Mouse (Mus musculus) liver, embryonic 11.5 days (tissue): ENCODE results near the gene Cct4. TPM values are rescaled to one million over a fixed set of nuclear protein-coding genes. Genes with fewer than 3 reads are reported as not detected.

ENCODE experiments used
- ATAC-seq: fragments of 200-750 bp; cut with Nextera tagmentation; replicated peaks from 2 replicates; pipeline ENCODE4 v1.8.0; 2017; ENCODE audit warnings: moderate number of reproducible peaks, mild to moderate bottlenecking, moderate TSS enrichment, moderate library complexity; ENCODE audit not compliant: low FRiP score
- DNase-seq: peaks from one replicate; pipeline ENCODE4 v3.0.0-alpha.2; 2017; ENCODE audit warnings: low spot score
- H3K27ac ChIP-seq: fragments of 300-500 bp; sonication (generic); 2 replicates; pipeline ENCODE4 v1.5.1; 2014; ENCODE audit warnings: mild to moderate bottlenecking, low read depth, low read length, control low read depth
- H3K27me3 ChIP-seq: fragments of 300-500 bp; sonication (generic); replicated peaks from 2 replicates; pipeline ENCODE4 v1.6.1; 2014; ENCODE audit warnings: low read length, mixed read lengths; ENCODE audit not compliant: control insufficient read depth, insufficient read depth
- H3K36me3 ChIP-seq: fragments of 300-500 bp; sonication (generic); 2 replicates; pipeline ENCODE4 v1.6.1; 2014; ENCODE audit warnings: mild to moderate bottlenecking, low read length, moderate library complexity, mixed read lengths; ENCODE audit not compliant: control insufficient read depth, insufficient read depth
- H3K4me1 ChIP-seq: fragments of 300-500 bp; sonication (generic); replicated peaks from 2 replicates; pipeline ENCODE4 v1.6.1; 2014; ENCODE audit warnings: low read length, mixed read lengths; ENCODE audit not compliant: control insufficient read depth, insufficient read depth
- H3K4me2 ChIP-seq: fragments of 300-500 bp; sonication (generic); 2 replicates; pipeline ENCODE4 v1.6.1; 2014; ENCODE audit warnings: mild to moderate bottlenecking, control low read depth, moderate library complexity
- H3K4me3 ChIP-seq: fragments of 300-500 bp; sonication (generic); 2 replicates; pipeline ENCODE4 v1.5.1; 2014; ENCODE audit warnings: low read depth, low read length, control low read depth
- H3K9ac ChIP-seq: fragments of 300-500 bp; sonication (generic); 2 replicates; pipeline ENCODE4 v1.6.1; 2014; ENCODE audit warnings: low read depth, low read length, control low read depth
- H3K9me3 ChIP-seq: fragments of 300-500 bp; sonication (generic); 2 replicates; pipeline ENCODE4 v1.6.1; 2016; ENCODE audit warnings: low read length, inconsistent platforms, mixed read lengths; ENCODE audit not compliant: control insufficient read depth
- WGBS: fragments of 180-500 bp; shearing (Covaris S2); extraction: QIAGEN DNeasy Blood & Tissue Kit; methylation state at CpG from one replicate; pipeline ENCODE4 v1.1.7; 2014; 5-methylcytosine and 5-hydroxymethylcytosine counted together
- polyA plus RNA-seq: library from polyadenylated mRNA; unstranded; fragments of >200 nt; fragmentation: Nextera tagmentation; extraction: Ambion mirVana; gene quantifications from 2 replicates; pipeline ENCODE4 v1.2.1, GENCODE M21; 2014

Gene Cct4
- polyA plus RNA-seq, 1 experiment from 2014 or later = 399 TPM

GRCm38 (mm10) chr11:23008824-23009200 lies 18.5 kb downstream of the Cct4 start:
- peak overlapping the region; percentile 78 for H3K9ac ChIP-seq
- peaks cover 6% of the 10 kb centered on the region for H3K36me3 ChIP-seq
- peak overlapping the region; percentile 86 for H3K4me2 ChIP-seq
- no peaks in the 10 kb centered on the region for H3K27me3 ChIP-seq
- H3K4me1 ChIP-seq = peaks cover 4% of the 10 kb centered on the region
- WGBS = 37% methylated on average over 4 of the region's 4 CpGs
- H3K4me3 ChIP-seq = peak overlapping the region; percentile 60
- H3K9me3 ChIP-seq = no peaks in the 10 kb centered on the region
- no peak for DNase-seq
- ATAC-seq = no peak
- H3K27ac ChIP-seq = no peak overlapping the region; the same call in 1 of the 2 replicates

GRCm38 (mm10) chr11:23013096-23013495 lies 22.8 kb downstream of the Cct4 start:
- Histone ChIP-seq H3K36me3 (no peaks in the 10 kb centered on the region), H3K4me1 (no peaks in the 10 kb centered on the region), H3K9ac (no peak overlapping the region), H3K9me3 (no peaks in the 10 kb centered on the region), H3K4me2 (no peak overlapping the region), H3K27ac (no peak overlapping the region), H3K27me3 (no peaks in the 10 kb centered on the region), H3K4me3 (no peak overlapping the region)
- DNase-seq = no peak
- WGBS = 80% methylated on average over 1 of the region's 1 CpGs
- no peak for ATAC-seq

- no peaks in the 10 kb centered on the region for H3K9me3 ChIP-seq
- no peaks in the 10 kb centered on the region for H3K36me3 ChIP-seq
- no peaks in the 10 kb centered on the region for H3K27me3 ChIP-seq
- H3K27ac ChIP-seq = no peak overlapping the region
- no peak overlapping the region for H3K4me3 ChIP-seq
- H3K4me2 ChIP-seq = no peak overlapping the region
- no peak for ATAC-seq
- DNase-seq = no peak
- H3K9ac ChIP-seq = no peak overlapping the region
- H3K4me1 ChIP-seq = no peaks in the 10 kb centered on the region
- WGBS = 80% methylated on average over 4 of the region's 4 CpGs
Measured at GRCm38 (mm10) chr11:23013580-23014294, 23.4 kb downstream of the Cct4 start.

GRCm38 (mm10) chr11:23014996-23015395 lies 24.7 kb downstream of the Cct4 start:
- Histone ChIP-seq H3K9me3 (no peaks in the 10 kb centered on the region), H3K4me3 (no peak overlapping the region), H3K4me2 (no peak overlapping the region), H3K27me3 (no peaks in the 10 kb centered on the region), H3K27ac (no peak overlapping the region), H3K36me3 (no peaks in the 10 kb centered on the region), H3K9ac (no peak overlapping the region), H3K4me1 (no peaks in the 10 kb centered on the region)
- 72% methylated on average over 6 of the region's 6 CpGs for WGBS
- no peak for DNase-seq
- ATAC-seq = no peak

GRCm38 (mm10) chr11:23017943-23018342 lies 27.6 kb downstream of the Cct4 start:
- Histone ChIP-seq H3K4me3 (no peak overlapping the region), H3K27me3 (no peaks in the 10 kb centered on the region), H3K9ac (no peak overlapping the region), H3K4me1 (no peaks in the 10 kb centered on the region), H3K27ac (no peak overlapping the region), H3K9me3 (no peaks in the 10 kb centered on the region), H3K36me3 (no peaks in the 10 kb centered on the region), H3K4me2 (no peak overlapping the region)
- no peak for DNase-seq
- 76% methylated on average over 4 of the region's 4 CpGs for WGBS
- no peak for ATAC-seq

- Histone ChIP-seq H3K36me3 (no peaks in the 10 kb centered on the region), H3K4me3 (no peak overlapping the region), H3K4me1 (no peaks in the 10 kb centered on the region), H3K9ac (no peak overlapping the region), H3K9me3 (no peaks in the 10 kb centered on the region), H3K27me3 (no peaks in the 10 kb centered on the region), H3K4me2 (no peak overlapping the region), H3K27ac (no peak overlapping the region)
- 72% methylated on average over 24 of the region's 24 CpGs for WGBS
- DNase-seq (no peak), ATAC-seq (no peak)
Measured at GRCm38 (mm10) chr11:23020116-23020770, 29.9 kb downstream of the Cct4 start.

GRCm38 (mm10) chr11:23020841-23021240 lies 30.5 kb downstream of the Cct4 start:
- Histone ChIP-seq H3K4me1 (no peaks in the 10 kb centered on the region), H3K36me3 (no peaks in the 10 kb centered on the region), H3K9ac (no peak overlapping the region), H3K4me3 (no peak overlapping the region), H3K4me2 (no peak overlapping the region), H3K27ac (no peak overlapping the region), H3K9me3 (no peaks in the 10 kb centered on the region), H3K27me3 (no peaks in the 10 kb centered on the region)
- ATAC-seq = no peak
- no peak for DNase-seq
- 93% methylated on average over 14 of the region's 14 CpGs for WGBS

- ATAC-seq (no peak), DNase-seq (no peak)
- Histone ChIP-seq H3K4me2 (no peak overlapping the region), H3K27me3 (no peaks in the 10 kb centered on the region), H3K4me3 (no peak overlapping the region), H3K9ac (no peak overlapping the region), H3K9me3 (no peaks in the 10 kb centered on the region), H3K4me1 (no peaks in the 10 kb centered on the region), H3K36me3 (no peaks in the 10 kb centered on the region), H3K27ac (no peak overlapping the region)
- 82% methylated on average over 2 of the region's 2 CpGs for WGBS
Measured at GRCm38 (mm10) chr11:23023155-23023554, 32.8 kb downstream of the Cct4 start.

GRCm38 (mm10) chr11:23024169-23024568 lies 33.9 kb downstream of the Cct4 start:
- no peak for ATAC-seq
- 55% methylated on average over 3 of the region's 3 CpGs for WGBS
- no peak overlapping the region for H3K4me3 ChIP-seq

More at GRCm38 (mm10) chr11:23024169-23024568, 33.9 kb downstream of the Cct4 start:
- Histone ChIP-seq H3K9ac (no peak overlapping the region), H3K36me3 (no peaks in the 10 kb centered on the region), H3K9me3 (no peaks in the 10 kb centered on the region), H3K4me2 (no peak overlapping the region), H3K27me3 (no peaks in the 10 kb centered on the region), H3K4me1 (no peaks in the 10 kb centered on the region), H3K27ac (no peak overlapping the region)
- no peak for DNase-seq
